Mouse (Mus musculus) heart, embryonic 16.5 days (tissue): ENCODE results near the gene Spats1. TPM values are rescaled to one million over a fixed set of nuclear protein-coding genes. Genes with fewer than 3 reads are reported as not detected.
"Not testable (repeated sequence)": the region's sequence is repeated elsewhere in the genome, so short reads cannot be mapped to it uniquely, and the experiment has no call there.

ENCODE experiments used
- ATAC-seq: fragments of 200-750 bp; cut with Nextera tagmentation; replicated peaks from 2 replicates; pipeline ENCODE4 v1.8.0; 2017; ENCODE audit warnings: moderate number of reproducible peaks; ENCODE audit not compliant: insufficient read depth, low FRiP score; ENCODE audit errors: extremely low read depth
- H3K27ac ChIP-seq: fragments of 300-500 bp; sonication (generic); 2 replicates; pipeline ENCODE4 v1.5.1; 2014; ENCODE audit warnings: mild to moderate bottlenecking, low read length, control low read depth, moderate library complexity
- H3K27me3 ChIP-seq: fragments of 300-500 bp; sonication (generic); 2 replicates; pipeline ENCODE4 v1.6.1; 2014; ENCODE audit warnings: low read length, mixed read lengths; ENCODE audit not compliant: control insufficient read depth, insufficient read depth
- H3K36me3 ChIP-seq: fragments of 300-500 bp; sonication (generic); 2 replicates; pipeline ENCODE4 v1.6.1; 2014; ENCODE audit not compliant: control insufficient read depth, insufficient read depth
- H3K4me1 ChIP-seq: fragments of 300-500 bp; sonication (generic); 2 replicates; pipeline ENCODE4 v1.6.1; 2014; ENCODE audit warnings: low read length, mixed read lengths; ENCODE audit not compliant: control insufficient read depth, insufficient read depth
- H3K4me2 ChIP-seq: fragments of 300-500 bp; sonication (generic); 2 replicates; pipeline ENCODE4 v1.6.1; 2014; ENCODE audit warnings: low read depth, mild to moderate bottlenecking, control low read depth, low read length
- H3K4me3 ChIP-seq: fragments of 300-500 bp; sonication (generic); 2 replicates; pipeline ENCODE4 v1.5.1; 2014; ENCODE audit warnings: mild to moderate bottlenecking, control low read depth, low read length
- H3K9ac ChIP-seq: fragments of 300-500 bp; sonication (generic); 2 replicates; pipeline ENCODE4 v1.6.1; 2014; ENCODE audit warnings: low read length, control low read depth
- H3K9me3 ChIP-seq: fragments of 300-500 bp; sonication (generic); replicated peaks from 2 replicates; pipeline ENCODE4 v1.6.1; 2016; ENCODE audit warnings: low read length; ENCODE audit not compliant: control insufficient read depth
- WGBS: fragments of 180-500 bp; shearing (Covaris S2); extraction: QIAGEN DNeasy Blood & Tissue Kit; methylation state at CpG from one replicate; pipeline ENCODE4 v1.1.7; 2014; 5-methylcytosine and 5-hydroxymethylcytosine counted together
- polyA plus RNA-seq: library from polyadenylated mRNA; unstranded; fragments of >200 nt; fragmentation: Nextera tagmentation; extraction: Ambion mirVana; gene quantifications from 2 replicates; pipeline ENCODE4 v1.2.1, GENCODE M21; 2015

Gene Spats1
- polyA plus RNA-seq, 1 experiment from 2014 or later, result 1.2 TPM

GRCm38 (mm10) chr17:45458516-45458915, 16.7 kb downstream of the Spats1 start:
- H3K4me3 ChIP-seq, result no peak overlapping the region
- WGBS, result 76% methylated on average over 4 of the region's 4 CpGs
- ATAC-seq, result no peak

GRCm38 (mm10) chr17:45457487-45457886, 17.7 kb downstream of the Spats1 start:
- Histone ChIP-seq H3K9ac (no peak overlapping the region), H3K4me1 (no peaks in the 10 kb centered on the region), H3K27me3 (no peaks in the 10 kb centered on the region), H3K4me3 (no peak overlapping the region), H3K36me3 (no peaks in the 10 kb centered on the region), H3K9me3 (no peaks in the 10 kb centered on the region), H3K4me2 (no peak overlapping the region), H3K27ac (no peak overlapping the region)
- 89% methylated on average over 5 of the region's 5 CpGs for WGBS
- ATAC-seq, result no peak

More at GRCm38 (mm10) chr17:45458516-45458915, 16.7 kb downstream of the Spats1 start:
- H3K27me3 ChIP-seq, result no peaks in the 10 kb centered on the region
- H3K4me2 ChIP-seq, result no peak overlapping the region
- no peak overlapping the region for H3K9ac ChIP-seq
- H3K36me3 ChIP-seq, result no peaks in the 10 kb centered on the region
- H3K4me1 ChIP-seq, result no peaks in the 10 kb centered on the region
- no peak overlapping the region for H3K27ac ChIP-seq
- H3K9me3 ChIP-seq, result no peaks in the 10 kb centered on the region

- 55% methylated on average over 13 of the region's 13 CpGs for WGBS
- H3K36me3 ChIP-seq, result no peaks in the 10 kb centered on the region
- ATAC-seq, result no peak
- H3K4me1 ChIP-seq, result no peaks in the 10 kb centered on the region
- H3K9ac ChIP-seq, result no peak overlapping the region
- H3K4me3 ChIP-seq, result no peak overlapping the region
- H3K9me3 ChIP-seq, result no peaks in the 10 kb centered on the region
- H3K27ac ChIP-seq, result no peak overlapping the region
- H3K27me3 ChIP-seq, result no peaks in the 10 kb centered on the region
- no peak overlapping the region for H3K4me2 ChIP-seq
Observed at GRCm38 (mm10) chr17:45456260-45457152, 18.7 kb downstream of the Spats1 start.

GRCm38 (mm10) chr17:45455783-45456182, 19.4 kb downstream of the Spats1 start:
- not testable (repeated sequence) for H3K27ac ChIP-seq, H3K9me3 ChIP-seq, H3K9ac ChIP-seq, ATAC-seq, H3K4me2 ChIP-seq, H3K27me3 ChIP-seq, H3K4me1 ChIP-seq, H3K36me3 ChIP-seq, H3K4me3 ChIP-seq
- WGBS, result 79% methylated on average over 8 of the region's 9 CpGs

GRCm38 (mm10) chr17:45454794-45455193, 20.4 kb downstream of the Spats1 start:
- 81% methylated on average over 2 of the region's 2 CpGs for WGBS
- no peak overlapping the region for H3K27ac ChIP-seq
- no peak overlapping the region for H3K9ac ChIP-seq
- H3K4me2 ChIP-seq, result no peak overlapping the region
- no peak for ATAC-seq
- H3K4me1 ChIP-seq, result no peaks in the 10 kb centered on the region
- H3K36me3 ChIP-seq, result no peaks in the 10 kb centered on the region
- no peaks in the 10 kb centered on the region for H3K9me3 ChIP-seq
- no peak overlapping the region for H3K4me3 ChIP-seq
- H3K27me3 ChIP-seq, result no peaks in the 10 kb centered on the region

GRCm38 (mm10) chr17:45452271-45452670, 22.9 kb downstream of the Spats1 start:
- no peak overlapping the region for H3K9ac ChIP-seq
- no peak overlapping the region for H3K27ac ChIP-seq
- no peaks in the 10 kb centered on the region for H3K9me3 ChIP-seq
- 0 out of 2 replicates have a peak, but pooled peaks cover 3% of the 10 kb centered on the region for H3K36me3 ChIP-seq
- H3K27me3 ChIP-seq, result no peaks in the 10 kb centered on the region
- H3K4me1 ChIP-seq, result no peaks in the 10 kb centered on the region
- H3K4me3 ChIP-seq, result no peak overlapping the region
- no peak overlapping the region for H3K4me2 ChIP-seq
- WGBS, result 89% methylated on average over 1 of the region's 1 CpGs
- ATAC-seq, result no peak

DNA sequence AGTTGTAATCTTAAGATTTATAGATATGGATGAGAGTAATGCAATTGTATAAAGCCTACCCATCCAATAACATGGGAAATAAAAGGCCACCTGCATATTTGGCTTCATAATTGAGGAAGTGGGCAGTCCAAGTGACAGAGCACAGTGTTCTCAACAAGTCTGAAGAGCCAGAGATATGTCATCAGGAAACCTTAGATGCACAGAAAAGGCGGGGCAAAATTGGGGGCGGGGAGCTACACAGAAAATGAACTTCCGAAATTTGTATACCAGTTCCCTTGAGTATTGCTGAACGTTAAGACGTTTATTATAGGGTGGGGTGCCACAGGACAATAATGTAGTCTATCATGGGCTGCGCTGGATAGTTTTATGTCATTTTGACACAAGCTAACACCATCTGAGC, 25.1 kb downstream of the Spats1 start:
- Histone ChIP-seq H3K9ac (no peak overlapping the region), H3K9me3 (no peaks in the 10 kb centered on the region), H3K27me3 (no peaks in the 10 kb centered on the region), H3K36me3 (0 out of 2 replicates have a peak, but pooled peaks cover 3% of the 10 kb centered on the region), H3K4me1 (no peaks in the 10 kb centered on the region), H3K4me2 (no peak overlapping the region), H3K4me3 (no peak overlapping the region), H3K27ac (no peak overlapping the region)
- no peak for ATAC-seq
- WGBS, result 84% methylated on average over 6 of the region's 6 CpGs

- ATAC-seq, result no peak
- Histone ChIP-seq H3K36me3 (0 out of 2 replicates have a peak, but pooled peaks cover 3% of the 10 kb centered on the region), H3K9me3 (no peaks in the 10 kb centered on the region), H3K4me2 (no peak overlapping the region), H3K9ac (no peak overlapping the region), H3K4me1 (no peaks in the 10 kb centered on the region), H3K4me3 (no peak overlapping the region), H3K27me3 (no peaks in the 10 kb centered on the region), H3K27ac (no peak overlapping the region)
- WGBS, result 86% methylated on average over 8 of the region's 8 CpGs
Observed at GRCm38 (mm10) chr17:45449586-45449985, 25.6 kb downstream of the Spats1 start.

DNA sequence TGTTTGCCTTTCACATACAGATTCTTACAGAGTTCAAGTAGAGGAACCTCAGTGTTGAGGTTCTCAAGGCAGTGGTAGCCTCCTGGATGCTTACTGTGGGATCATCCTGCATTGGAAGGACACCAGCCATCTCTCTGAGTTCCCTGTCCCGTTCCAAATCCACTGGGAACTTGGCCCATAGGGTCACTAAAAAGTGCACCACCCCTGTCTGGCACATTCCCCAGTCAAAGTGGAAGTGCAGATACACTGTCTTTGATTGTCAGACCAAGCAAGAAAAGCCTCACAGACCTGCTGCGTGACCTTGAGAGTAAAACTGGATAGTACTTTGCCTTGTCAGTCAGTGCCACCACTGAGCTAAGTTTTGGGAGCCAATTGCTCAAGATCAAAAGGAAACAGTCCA, 28.2 kb downstream of the Spats1 start:
- 0 out of 2 replicates have a peak, but pooled peaks cover 3% of the 10 kb centered on the region for H3K36me3 ChIP-seq
- H3K9me3 ChIP-seq, result no peaks in the 10 kb centered on the region
- H3K4me2 ChIP-seq, result no peak overlapping the region
- H3K27me3 ChIP-seq, result no peaks in the 10 kb centered on the region
- no peak for ATAC-seq
- no peak overlapping the region for H3K9ac ChIP-seq
- peak overlapping the region; percentile 51 for H3K27ac ChIP-seq
- no peak overlapping the region for H3K4me3 ChIP-seq
- WGBS, result 53% methylated on average over 2 of the region's 2 CpGs
- no peaks in the 10 kb centered on the region; the same call in 1 of the 2 replicates for H3K4me1 ChIP-seq
